Comparison of ENCODE assay signal across 31 mouse cellular contexts in genomic region chr9:113672352-113672751, GRCm38 (mm10).
"Had no signal": no experiment of that assay in that cellular context is flagged by ENCODE, and none has a peak within 500 bp of the region (broad histone marks: within the 10 kb centered on the region; RNA-seq: fewer than 3 reads in every experiment).

No protein-coding gene starts in this region.

- H3K4me2 ChIP-seq: limb, embryonic 12.5 days; limb, embryonic 13.5 days; limb, embryonic 15.5 days; liver, embryonic 11.5 days; liver, embryonic 12.5 days; liver, embryonic 13.5 days; liver, embryonic 15.5 days; lung, embryonic 14.5 days; lung, embryonic 15.5 days; midbrain, embryonic 12.5 days; midbrain, embryonic 13.5 days; midbrain, embryonic 15.5 days; neural tube, embryonic 12.5 days had no signal

- H3K27me3 ChIP-seq: limb, embryonic 12.5 days; limb, embryonic 13.5 days; limb, embryonic 15.5 days; liver, embryonic 12.5 days; liver, embryonic 13.5 days; liver, embryonic 15.5 days; lung, embryonic 15.5 days; megakaryocyte, embryonic 14.5 days; midbrain, embryonic 12.5 days; midbrain, embryonic 13.5 days; midbrain, embryonic 15.5 days; neural tube, embryonic 12.5 days had no signal

- H3K27ac ChIP-seq: limb, embryonic 10.5 days; limb, embryonic 12.5 days; limb, embryonic 13.5 days; limb, embryonic 15.5 days; liver, embryonic 12.5 days; liver, embryonic 13.5 days; liver, embryonic 14.5 days; liver, embryonic 15.5 days; lung, embryonic 15.5 days; macrophage; midbrain, embryonic 10.5 days; midbrain, embryonic 12.5 days; midbrain, embryonic 13.5 days; midbrain, embryonic 15.5 days; neural tube, embryonic 12.5 days had no signal

- H3K9ac ChIP-seq: limb, embryonic 12.5 days; limb, embryonic 13.5 days; limb, embryonic 15.5 days; liver, embryonic 12.5 days; liver, embryonic 13.5 days; liver, embryonic 14.5 days; liver, embryonic 15.5 days; liver, postnatal 0 days; lung, embryonic 14.5 days; lung, embryonic 15.5 days; midbrain, embryonic 12.5 days; midbrain, embryonic 13.5 days; midbrain, embryonic 15.5 days; neural tube, embryonic 12.5 days had no signal

- H3K4me1 ChIP-seq: limb, embryonic 10.5 days; limb, embryonic 12.5 days; limb, embryonic 13.5 days; limb, embryonic 15.5 days; liver, embryonic 12.5 days; liver, embryonic 13.5 days; liver, embryonic 15.5 days; lung, embryonic 15.5 days; midbrain, embryonic 10.5 days; midbrain, embryonic 12.5 days; midbrain, embryonic 13.5 days; midbrain, embryonic 15.5 days; neural tube, embryonic 12.5 days had no signal

- DNase-seq: left cerebral cortex, postnatal 4 days; liver; liver, embryonic 13.5 days; liver, postnatal 0 days; lung, adult 18-20 months; lung, adult 2 months; lung, embryonic 14.5 days; lung, postnatal 10 days; lung, postnatal 14 days; lung, postnatal 36 days; lung, postnatal 4 days; midbrain, embryonic 14.5 days had no signal

- H3K9me3 ChIP-seq: limb, embryonic 10.5 days; limb, embryonic 12.5 days; limb, embryonic 15.5 days; liver, embryonic 12.5 days; liver, embryonic 13.5 days; liver, embryonic 15.5 days; lung, embryonic 15.5 days; megakaryocyte, embryonic 14.5 days; neural tube, embryonic 12.5 days had no signal

- H3K4me3 ChIP-seq: limb, embryonic 10.5 days; limb, embryonic 12.5 days; limb, embryonic 13.5 days; limb, embryonic 15.5 days; liver, embryonic 12.5 days; liver, embryonic 13.5 days; liver, embryonic 15.5 days; lung, embryonic 15.5 days; megakaryocyte, embryonic 14.5 days; midbrain, embryonic 10.5 days; midbrain, embryonic 12.5 days; midbrain, embryonic 13.5 days; midbrain, embryonic 15.5 days; myocyte; neural tube, embryonic 12.5 days had no signal

- ATAC-seq: liver, embryonic 12.5 days; liver, postnatal 0 days; lung, postnatal 0 days; midbrain, embryonic 13.5 days; midbrain, embryonic 15.5 days; midbrain, embryonic 16.5 days had no signal
